Mouse (Mus musculus) stomach, postnatal 0 days (tissue): ENCODE measurements around the gene Maats1. TPM values are rescaled to one million over a fixed set of nuclear protein-coding genes. Genes with fewer than 3 reads are reported as not detected.
A peak's percentile ranks its signal among the peaks of the same experiment; 100 is the strongest.

Source experiments
- ATAC-seq: fragments of 200-750 bp; cut with Nextera tagmentation; 2 replicates; pipeline ENCODE4 v1.8.0; 2017; ENCODE audit not compliant: low FRiP score, low TSS enrichment
- DNase-seq: peaks from one replicate; pipeline ENCODE4 v3.0.0-alpha.2; 2016; ENCODE audit warnings: low spot score
- H3K27ac ChIP-seq: fragments of 300-500 bp; sonication (generic); replicated peaks from 2 replicates; pipeline ENCODE4 v1.5.1; 2014; ENCODE audit warnings: mild to moderate bottlenecking, control low read depth
- H3K27me3 ChIP-seq: fragments of 300-500 bp; sonication (generic); 2 replicates; pipeline ENCODE4 v1.6.1; 2014; ENCODE audit warnings: low read length; ENCODE audit not compliant: control insufficient read depth, insufficient read depth
- H3K36me3 ChIP-seq: fragments of 300-500 bp; sonication (generic); 2 replicates; pipeline ENCODE4 v1.6.1; 2014; ENCODE audit warnings: low read length, mixed read lengths; ENCODE audit not compliant: control insufficient read depth, insufficient read depth
- H3K4me1 ChIP-seq: fragments of 300-500 bp; sonication (generic); replicated peaks from 2 replicates; pipeline ENCODE4 v1.6.1; 2014; ENCODE audit warnings: antibody characterized with exemption; ENCODE audit not compliant: control insufficient read depth, insufficient read depth
- H3K4me2 ChIP-seq: fragments of 300-500 bp; sonication (generic); replicated peaks from 2 replicates; pipeline ENCODE4 v1.6.1; 2014; ENCODE audit warnings: low read depth, mild to moderate bottlenecking, control low read depth, moderate library complexity
- H3K4me3 ChIP-seq: fragments of 300-500 bp; sonication (generic); 2 replicates; pipeline ENCODE4 v1.5.1; 2014; ENCODE audit warnings: low read depth, low read length, control low read depth
- H3K9ac ChIP-seq: fragments of 300-500 bp; sonication (generic); 2 replicates; pipeline ENCODE4 v1.6.1; 2014; ENCODE audit warnings: mild to moderate bottlenecking, low read length, control low read depth, mixed read lengths
- H3K9me3 ChIP-seq: fragments of 300-500 bp; sonication (generic); 2 replicates; pipeline ENCODE4 v1.6.1; 2016; ENCODE audit warnings: low read length; ENCODE audit not compliant: control insufficient read depth
- CTCF ChIP-seq: IDR thresholded peaks from 2 replicates; pipeline ENCODE4 v1.5.1; 2016; ENCODE audit warnings: antibody characterized with exemption, low read depth, mild to moderate bottlenecking, moderate library complexity
- EP300 ChIP-seq: optimal IDR thresholded peaks from 2 replicates; pipeline ENCODE3; 2016; ENCODE audit warnings: antibody characterized with exemption
- WGBS: fragments of 180-500 bp; shearing (Covaris S2); extraction: QIAGEN DNeasy Blood & Tissue Kit; methylation state at CpG from one replicate; pipeline ENCODE4 v1.1.7; 2014; 5-methylcytosine and 5-hydroxymethylcytosine counted together
- polyA plus RNA-seq: library from polyadenylated mRNA; unstranded; fragments of >200 nt; fragmentation: Nextera tagmentation; extraction: Ambion mirVana; gene quantifications from 2 replicates; pipeline ENCODE4 v1.2.1, GENCODE M21; 2015

Maats1 gene
- polyA plus RNA-seq, 1 experiment from 2014 or later: 0.27 TPM

- no peak overlapping the region for H3K4me3 ChIP-seq
- no peak for TF ChIP-seq EP300
- TF ChIP-seq CTCF: no peak
- no peaks in the 10 kb centered on the region for H3K27me3 ChIP-seq
- ATAC-seq: peak; percentile 79
- H3K9ac ChIP-seq: no peak overlapping the region
- no peaks in the 10 kb centered on the region for H3K4me1 ChIP-seq
- H3K36me3 ChIP-seq: peaks cover 4% of the 10 kb centered on the region; the same call in 1 of the 2 replicates
- H3K4me2 ChIP-seq: no peak overlapping the region
- no peaks in the 10 kb centered on the region for H3K9me3 ChIP-seq
- peak; percentile 61 for DNase-seq
- H3K27ac ChIP-seq: peak overlapping the region; percentile 58
- WGBS: 48% methylated on average over 7 of the region's 7 CpGs
These were observed 8.5 kb upstream of the Maats1 start for GRCm38 (mm10) chr16:38350361-38350855.

- ATAC-seq: no peak
- no peaks in the 10 kb centered on the region for H3K27me3 ChIP-seq
- no peak overlapping the region for H3K4me2 ChIP-seq
These were observed 7.9 kb upstream of the Maats1 start for GRCm38 (mm10) chr16:38349881-38350280.

GRCm38 (mm10) chr16:38348217-38348761 is 6.3 kb upstream of the Maats1 start:
- ATAC-seq (no peak), DNase-seq (no peak)
- no peaks in the 10 kb centered on the region for H3K4me1 ChIP-seq
- no peak overlapping the region for H3K9ac ChIP-seq
- no peak overlapping the region for H3K4me3 ChIP-seq
- no peaks in the 10 kb centered on the region for H3K27me3 ChIP-seq
- H3K36me3 ChIP-seq: peaks cover 4% of the 10 kb centered on the region; the same call in 1 of the 2 replicates
- TF ChIP-seq CTCF (no peak), EP300 (no peak)
- WGBS: 77% methylated on average over 9 of the region's 9 CpGs
- no peak overlapping the region for H3K27ac ChIP-seq
- H3K9me3 ChIP-seq: no peaks in the 10 kb centered on the region
- H3K4me2 ChIP-seq: no peak overlapping the region; the same call in 1 of the 2 replicates

More at GRCm38 (mm10) chr16:38349881-38350280, 7.9 kb upstream of the Maats1 start:
- peaks cover 4% of the 10 kb centered on the region; the same call in 1 of the 2 replicates for H3K36me3 ChIP-seq
- no peaks in the 10 kb centered on the region for H3K4me1 ChIP-seq
- H3K9me3 ChIP-seq: no peaks in the 10 kb centered on the region
- no peak for DNase-seq
- H3K9ac ChIP-seq: no peak overlapping the region
- TF ChIP-seq EP300 (no peak), CTCF (no peak)
- no peak overlapping the region for H3K4me3 ChIP-seq
- peak overlapping the region; percentile 58 for H3K27ac ChIP-seq
- 96% methylated on average over 1 of the region's 2 CpGs for WGBS

- no peaks in the 10 kb centered on the region for H3K27me3 ChIP-seq
- peak overlapping the region; percentile 72 for H3K4me2 ChIP-seq
- no peak for DNase-seq
- H3K9ac ChIP-seq: peak overlapping the region; percentile 90
- WGBS: 58% methylated on average over 6 of the region's 6 CpGs
- ATAC-seq: no peak
- H3K4me1 ChIP-seq: no peaks in the 10 kb centered on the region
- TF ChIP-seq CTCF (no peak), EP300 (no peak)
- peak overlapping the region; percentile 83 for H3K4me3 ChIP-seq
- peaks cover 4% of the 10 kb centered on the region; the same call in 1 of the 2 replicates for H3K36me3 ChIP-seq
- H3K27ac ChIP-seq: no peak overlapping the region
- no peaks in the 10 kb centered on the region for H3K9me3 ChIP-seq
These were observed 5.6 kb upstream of the Maats1 start for GRCm38 (mm10) chr16:38347588-38347987.

- DNase-seq (peak; percentile 89), ATAC-seq (peak; percentile 93)
- 3% methylated on average over 35 of the region's 35 CpGs for WGBS
- Histone ChIP-seq H3K9me3 (no peaks in the 10 kb centered on the region), H3K9ac (peak within 1 kb of the TSS; percentile 90), H3K4me3 (peak within 1 kb of the TSS; percentile 83), H3K4me2 (peak within 1 kb of the TSS; percentile 72), H3K27ac (peak within 1 kb of the TSS; percentile 96), H3K27me3 (no peaks in the 10 kb centered on the region), H3K4me1 (no peaks in the 10 kb centered on the region), H3K36me3 (no peaks in the 10 kb centered on the region; the same call in 1 of the 2 replicates)
- TF ChIP-seq EP300: no peak
- no peak for TF ChIP-seq CTCF
These were observed 4.8 kb upstream of the Maats1 start, which contains the start of the genes Cox17 and Gm21987 for GRCm38 (mm10) chr16:38346529-38347325. Gene Cox17 (plus strand): TSS chr16:38346991. Gene Gm21987 (plus strand): TSS chr16:38347040.
